In the genomic region with DNA sequence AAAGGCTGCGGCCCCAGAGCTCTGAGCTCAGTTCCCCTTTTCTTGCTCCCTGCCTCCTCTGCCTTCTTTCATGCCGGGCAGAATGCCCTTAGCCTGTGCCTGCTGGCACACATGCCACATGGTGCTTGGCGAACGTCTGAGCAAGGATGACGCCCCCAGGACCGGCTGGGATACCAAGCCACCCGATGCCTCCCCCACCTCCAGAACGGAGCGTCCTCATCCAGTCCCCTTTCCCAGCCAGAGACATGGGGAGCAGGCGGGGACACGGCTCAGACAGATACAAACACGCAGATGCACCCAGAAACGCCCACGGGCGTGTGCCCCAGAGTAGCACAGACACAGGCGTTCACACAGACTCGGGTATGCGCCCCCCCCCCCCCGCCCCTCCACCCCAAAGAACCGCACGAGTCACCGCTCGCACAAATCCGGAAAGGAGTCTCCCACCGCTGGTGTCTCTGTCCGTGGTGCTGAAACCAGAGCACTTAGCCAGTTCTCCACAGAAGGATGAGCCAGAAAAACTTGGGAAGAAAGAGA, we compare ENCODE assay signal across 9 mouse cellular contexts. TPM values are rescaled to one million over a fixed set of nuclear protein-coding genes. Genes with fewer than 3 reads are reported as not detected.
DNase-seq lines count a peak whose midpoint lies in the region; ATAC-seq lines count a peak whose summit lies in the region.
"Had no signal": no experiment of that assay in that cellular context is flagged by ENCODE, and none has a peak within 500 bp of the region (broad histone marks: within the 10 kb centered on the region; RNA-seq: fewer than 3 reads in every experiment).

No protein-coding gene starts in this region.

- WGBS in intestine, embryonic 14.5 days: 2% methylated on average over 26 of the region's 26 CpGs
- 2% methylated on average over 26 of the region's 26 CpGs for whole genome bisulfite sequencing in intestine, embryonic 15.5 days
- WGBS in embryonic facial prominence, embryonic 11.5 days: 2% methylated on average over 26 of the region's 26 CpGs
- 2% methylated on average over 26 of the region's 26 CpGs for WGBS in hindbrain, embryonic 10.5 days
- WGBS in neural tube, embryonic 11.5 days: 1% methylated on average over 22 of the region's 26 CpGs

- peaks cover 68% of the 10 kb centered on the region for H3K27me3 ChIP-seq in intestine, embryonic 14.5 days (replicated peaks; ENCODE audit: control insufficient read depth, insufficient read depth, low read length)
- peaks cover 59% of the 10 kb centered on the region for H3K27me3 ChIP-seq in intestine, embryonic 15.5 days (replicated peaks)
- peaks cover 38% of the 10 kb centered on the region for H3K27me3 ChIP-seq in embryonic facial prominence, embryonic 11.5 days (ENCODE audit: control insufficient read depth, insufficient read depth, low read length)
- H3K27me3 ChIP-seq in hindbrain, embryonic 10.5 days (ENCODE audit: insufficient read depth, poor library complexity, severe bottlenecking): peaks cover 90% of the 10 kb centered on the region
- peaks cover 52% of the 10 kb centered on the region for H3K27me3 ChIP-seq in neural tube, embryonic 11.5 days (ENCODE audit: control insufficient read depth, insufficient read depth, low read length)

- no peak overlapping the region for H3K9ac ChIP-seq in intestine, embryonic 14.5 days (ENCODE audit: low read length)
- H3K9ac ChIP-seq in intestine, embryonic 15.5 days: no peak overlapping the region
- no peak overlapping the region for H3K9ac ChIP-seq in embryonic facial prominence, embryonic 11.5 days (replicated peaks; ENCODE audit: low read length)
- no peak overlapping the region for H3K9ac ChIP-seq in neural tube, embryonic 11.5 days (ENCODE audit: low read length)

- H3K4me1 ChIP-seq in intestine, embryonic 14.5 days (replicated peaks; ENCODE audit: control insufficient read depth, insufficient read depth, low read length): no peaks in the 10 kb centered on the region
- H3K4me1 ChIP-seq in intestine, embryonic 15.5 days (replicated peaks): no peaks in the 10 kb centered on the region
- H3K4me1 ChIP-seq in embryonic facial prominence, embryonic 11.5 days (ENCODE audit: control insufficient read depth, insufficient read depth, low read length): no peaks in the 10 kb centered on the region
- H3K4me1 ChIP-seq in hindbrain, embryonic 10.5 days (replicated peaks): no peaks in the 10 kb centered on the region; the same call in 1 of the 2 replicates
- no peaks in the 10 kb centered on the region for H3K4me1 ChIP-seq in neural tube, embryonic 11.5 days (ENCODE audit: control insufficient read depth, insufficient read depth, low read length)

- peak; percentile 93 for DNase-seq in intestine, embryonic 14.5 days (ENCODE audit: low spot score)
- DNase-seq in adrenal gland, adult 18-20 months (ENCODE audit: low spot score in 2 of 2): peak; percentile 45 to 67
- DNase-seq in embryonic facial prominence, embryonic 11.5 days (ENCODE audit: low spot score): peak; percentile 90
- peak; percentile 72 for DNase-seq in hindbrain, embryonic 10.5 days (ENCODE audit: low spot score)
- DNase-seq in left cerebral cortex, postnatal 36 days (ENCODE audit: low spot score in 2 of 2): peak; percentile 61 to 85
- peak; percentile 75 for DNase-seq in neural tube, embryonic 11.5 days (ENCODE audit: low spot score)

- H3K36me3 ChIP-seq in intestine, embryonic 14.5 days (ENCODE audit: control insufficient read depth, insufficient read depth, low read length): no peaks in the 10 kb centered on the region
- H3K36me3 ChIP-seq in intestine, embryonic 15.5 days: no peaks in the 10 kb centered on the region
- no peaks in the 10 kb centered on the region for H3K36me3 ChIP-seq in embryonic facial prominence, embryonic 11.5 days (replicated peaks; ENCODE audit: control insufficient read depth, insufficient read depth, low read depth, low read length)
- no peaks in the 10 kb centered on the region for H3K36me3 ChIP-seq in hindbrain, embryonic 10.5 days
- no peaks in the 10 kb centered on the region for H3K36me3 ChIP-seq in neural tube, embryonic 11.5 days (ENCODE audit: control insufficient read depth, insufficient read depth, low read length)

- ATAC-seq in intestine, embryonic 14.5 days (replicated peaks; ENCODE audit: low FRiP score, low TSS enrichment, low read depth): no peak; the same call in 1 of the 2 replicates
- no peak for ATAC-seq in intestine, embryonic 15.5 days
- ATAC-seq in embryonic facial prominence, embryonic 11.5 days (replicated peaks; ENCODE audit: insufficient number of reproducible peaks, low FRiP score, low TSS enrichment, low read depth): no peak
- no peak for ATAC-seq in neural tube, embryonic 11.5 days (ENCODE audit: insufficient read depth, low FRiP score, low TSS enrichment)
- ATAC-seq in inflammation-experienced regulatory T-cells, adult 6 months: no peak

- no peak overlapping the region for H3K4me2 ChIP-seq in intestine, embryonic 14.5 days (ENCODE audit: low read length)
- no peak overlapping the region; the same call in 1 of the 2 replicates for H3K4me2 ChIP-seq in intestine, embryonic 15.5 days (replicated peaks)
- H3K4me2 ChIP-seq in embryonic facial prominence, embryonic 11.5 days (ENCODE audit: low read depth, low read length): 0 out of 2 replicates have a peak overlapping the region, but pooled peaks have one; percentile 10
- no peak overlapping the region for H3K4me2 ChIP-seq in neural tube, embryonic 11.5 days (ENCODE audit: low read depth)

- H3K27ac ChIP-seq in intestine, embryonic 14.5 days (ENCODE audit: low read depth): no peak overlapping the region
- no peak overlapping the region for H3K27ac ChIP-seq in intestine, embryonic 15.5 days
- no peak overlapping the region for H3K27ac ChIP-seq in embryonic facial prominence, embryonic 11.5 days (replicated peaks; ENCODE audit: low read depth, low read length)
- no peak overlapping the region for H3K27ac ChIP-seq in hindbrain, embryonic 10.5 days
- H3K27ac ChIP-seq in neural tube, embryonic 11.5 days (ENCODE audit: low read depth, low read length): no peak overlapping the region

- intact Hi-C loops in left cerebral cortex, postnatal 36 days (cut with DNase I): no loop called here

- H3K9me3 ChIP-seq in intestine, embryonic 14.5 days (ENCODE audit: control insufficient read depth, low read length): no peaks in the 10 kb centered on the region
- H3K9me3 ChIP-seq in intestine, embryonic 15.5 days: no peaks in the 10 kb centered on the region
- H3K9me3 ChIP-seq in embryonic facial prominence, embryonic 11.5 days (replicated peaks; ENCODE audit: control insufficient read depth, low read length): no peaks in the 10 kb centered on the region
- H3K9me3 ChIP-seq in hindbrain, embryonic 10.5 days: no peaks in the 10 kb centered on the region
- H3K9me3 ChIP-seq in neural tube, embryonic 11.5 days (ENCODE audit: control insufficient read depth, low read length): no peaks in the 10 kb centered on the region

- H3K4me3 ChIP-seq in intestine, embryonic 14.5 days (ENCODE audit: low read depth, low read length): no peak overlapping the region
- no peak overlapping the region for H3K4me3 ChIP-seq in intestine, embryonic 15.5 days (replicated peaks)
- H3K4me3 ChIP-seq in embryonic facial prominence, embryonic 11.5 days (ENCODE audit: low read depth, low read length): no peak overlapping the region
- H3K4me3 ChIP-seq in hindbrain, embryonic 10.5 days: no peak overlapping the region; the same call in 1 of the 2 replicates
- no peak overlapping the region for H3K4me3 ChIP-seq in neural tube, embryonic 11.5 days (ENCODE audit: low read depth, low read length)

RNA-seq across cellular contexts. Expression of a gene that starts 15.6 kb away (rescaled TPM):
- polyA plus RNA-seq in intestine, embryonic 14.5 days (2014; fragmentation: Nextera tagmentation; extraction: Ambion mirVana): 0.05 and 0.07 TPM in 2 replicates
- polyA plus RNA-seq in intestine, embryonic 15.5 days (2015; fragmentation: Nextera tagmentation; extraction: Ambion mirVana): 0.09 TPM in 2 replicates
- not detected for total RNA-seq in adrenal gland, adult 18-20 months (2021)
- 0.13 and 0.24 TPM in 2 replicates for polyA plus RNA-seq in embryonic facial prominence, embryonic 11.5 days (2014; fragmentation: Nextera tagmentation; extraction: Ambion mirVana)
- 0.07 and 0.13 TPM in 2 replicates for polyA plus RNA-seq in hindbrain, embryonic 10.5 days (2016; fragmentation: Nextera tagmentation; extraction: Ambion mirVana)
- total RNA-seq in left cerebral cortex, postnatal 36 days (2021): 10 to 100 TPM; 65.2 to 77.3 TPM
- 1.2 TPM in 2 replicates for polyA plus RNA-seq in neural tube, embryonic 11.5 days (2014; fragmentation: Nextera tagmentation; extraction: Ambion mirVana)
- polyA plus RNA-seq in inflammation-experienced regulatory T-cells, adult 6 months (2017; shearing (Covaris generic)): not detected
- polyA plus RNA-seq: liver, embryonic 16.5 days had no signal

RNA-seq across cellular contexts. Expression of a gene that starts 34.3 kb away (rescaled TPM):
- polyA plus RNA-seq in intestine, embryonic 14.5 days (2014; fragmentation: Nextera tagmentation; extraction: Ambion mirVana): 21.4 and 22.6 TPM in 2 replicates
- 52.2 and 68.9 TPM in 2 replicates for polyA plus RNA-seq in intestine, embryonic 15.5 days (2015; fragmentation: Nextera tagmentation; extraction: Ambion mirVana)
- under 1 TPM; 0.27 to 0.32 TPM for total RNA-seq in adrenal gland, adult 18-20 months (2021)
- polyA plus RNA-seq in embryonic facial prominence, embryonic 11.5 days (2014; fragmentation: Nextera tagmentation; extraction: Ambion mirVana): 0.24 and 0.31 TPM in 2 replicates
- 1.0 and 1.3 TPM in 2 replicates for polyA plus RNA-seq in hindbrain, embryonic 10.5 days (2016; fragmentation: Nextera tagmentation; extraction: Ambion mirVana)
- 100 to 1,000 TPM; 225 to 274 TPM for total RNA-seq in left cerebral cortex, postnatal 36 days (2021)
- polyA plus RNA-seq in neural tube, embryonic 11.5 days (2014; fragmentation: Nextera tagmentation; extraction: Ambion mirVana): 0.15 TPM in 1 of 2 replicates, not detected in the other
- polyA plus RNA-seq in inflammation-experienced regulatory T-cells, adult 6 months (2017; shearing (Covaris generic)): not detected

RNA-seq across cellular contexts. Expression of a gene that starts 44.3 kb away (rescaled TPM):
- polyA plus RNA-seq in intestine, embryonic 14.5 days (2014; fragmentation: Nextera tagmentation; extraction: Ambion mirVana): 40.5 and 44.8 TPM in 2 replicates
- 39.4 and 39.7 TPM in 2 replicates for polyA plus RNA-seq in intestine, embryonic 15.5 days (2015; fragmentation: Nextera tagmentation; extraction: Ambion mirVana)
- 10 to 100 TPM; 23.4 to 24.4 TPM for total RNA-seq in adrenal gland, adult 18-20 months (2021)
- 31.1 and 33.8 TPM in 2 replicates for polyA plus RNA-seq in embryonic facial prominence, embryonic 11.5 days (2014; fragmentation: Nextera tagmentation; extraction: Ambion mirVana)
- polyA plus RNA-seq in hindbrain, embryonic 10.5 days (2016; fragmentation: Nextera tagmentation; extraction: Ambion mirVana): 55.5 and 57.8 TPM in 2 replicates
- 10 to 100 TPM; 35.9 to 39.3 TPM for total RNA-seq in left cerebral cortex, postnatal 36 days (2021)
- polyA plus RNA-seq in neural tube, embryonic 11.5 days (2014; fragmentation: Nextera tagmentation; extraction: Ambion mirVana): 39.7 and 45.6 TPM in 2 replicates
- 10 to 100 TPM; 38.5 to 42.1 (median 40.3) TPM for polyA plus RNA-seq in inflammation-experienced regulatory T-cells, adult 6 months (2017; shearing (Covaris generic))
